Mouse (Mus musculus) erythroblast, embryonic 14.5 days (primary cell): ENCODE results near the gene March9.

Experiments
- GATA1 ChIP-seq: IDR thresholded peaks from 2 replicates; pipeline ENCODE4 v1.6.1; 2012; ENCODE audit warnings: low read length, inconsistent platforms, mixed read lengths
- TAL1 ChIP-seq: IDR thresholded peaks from 3 replicates; pipeline ENCODE4 v1.6.1; 2012; ENCODE audit warnings: low read length, inconsistent platforms, mixed read lengths

DNA sequence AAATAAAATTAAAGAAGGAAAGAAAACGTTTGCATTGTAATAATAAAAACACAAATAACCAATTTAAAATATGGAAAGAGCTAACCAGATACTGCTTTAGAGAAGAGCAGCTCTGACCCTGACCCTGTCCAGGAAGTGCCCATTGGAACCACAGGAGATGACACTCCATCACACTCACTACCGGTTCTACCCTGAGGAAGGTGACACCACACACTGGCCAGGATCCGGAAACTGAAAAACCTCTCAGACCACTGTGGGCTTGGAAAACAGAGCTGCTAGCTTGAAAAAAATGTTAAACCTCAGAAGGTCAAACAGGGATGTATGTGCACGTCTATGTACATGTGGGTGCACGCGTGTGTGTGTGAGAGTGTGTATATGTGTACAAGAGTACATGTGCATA is 41.2 kb upstream of the March9 start:
- TF ChIP-seq GATA1 (no peak), TAL1 (no peak)
